Comparison of ENCODE assay signal across 13 mouse cellular contexts in the genomic region with DNA sequence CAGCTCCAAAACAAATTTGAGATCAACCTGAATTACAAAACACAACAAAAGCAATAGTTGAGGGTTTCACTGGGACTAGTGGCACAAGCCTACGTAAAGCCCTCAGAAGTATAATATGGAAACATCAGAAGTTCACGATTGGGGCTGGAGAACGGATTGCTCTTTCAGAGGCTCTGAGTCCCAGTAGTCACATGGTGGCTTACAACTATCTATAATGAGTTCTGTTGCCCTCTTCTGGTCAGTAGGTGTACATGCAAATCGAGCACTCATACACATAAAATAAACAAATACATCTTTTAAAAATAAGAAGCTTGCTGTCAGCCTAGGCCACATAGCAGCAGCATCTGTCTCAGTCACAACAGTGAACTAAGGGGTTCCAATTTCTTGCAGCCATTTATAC. TPM values are rescaled to one million over a fixed set of nuclear protein-coding genes. Genes with fewer than 3 reads are reported as not detected.
DNase-seq lines count a peak whose midpoint lies in the region; ATAC-seq and TF ChIP-seq lines count a peak whose summit lies in the region.
"Had no signal": no experiment of that assay in that cellular context is flagged by ENCODE, and none has a peak within 500 bp of the region (broad histone marks: within the 10 kb centered on the region; RNA-seq: fewer than 3 reads in every experiment).

No protein-coding gene starts in this region.

- DNase-seq in liver, postnatal 0 days, result no peak
- DNase-seq in liver, result no peak
- DNase-seq in ZHBTc4 (ENCODE audit: low read depth, low spot score), result peak; percentile 58
- DNase-seq in right cerebral cortex, adult 18-20 months, result no peak
- DNase-seq: heart, adult 11 months; thymus, postnatal 4 days had no signal

- no peak overlapping the region for H3K27ac ChIP-seq in liver, postnatal 0 days (ENCODE audit: low read depth)
- H3K27ac ChIP-seq in forebrain, embryonic 12.5 days, result no peak overlapping the region
- H3K27ac ChIP-seq: limb, embryonic 13.5 days; macrophage had no signal

- H3K4me2 ChIP-seq in liver, postnatal 0 days (ENCODE audit: low read depth, low read length), result no peak overlapping the region
- no peak overlapping the region for H3K4me2 ChIP-seq in forebrain, embryonic 12.5 days
- H3K4me2 ChIP-seq: limb, embryonic 13.5 days had no signal

- no peaks in the 10 kb centered on the region for H3K36me3 ChIP-seq in liver, postnatal 0 days (replicated peaks; ENCODE audit: insufficient read depth, low read length)
- no peaks in the 10 kb centered on the region for H3K36me3 ChIP-seq in E14TG2a.4 (ENCODE audit: insufficient read depth, low read length)
- no peaks in the 10 kb centered on the region for H3K36me3 ChIP-seq in forebrain, embryonic 12.5 days (replicated peaks)
- H3K36me3 ChIP-seq: limb, embryonic 13.5 days had no signal

- ATAC-seq in liver, postnatal 0 days, result no peak
- ATAC-seq in neutrophil, adult 5-6 weeks (ENCODE audit: extremely low read depth, insufficient number of reproducible peaks, low FRiP score, poor library complexity, severe bottlenecking), result peak; percentile 59
- no peak for ATAC-seq in forebrain, embryonic 12.5 days (ENCODE audit: low FRiP score)
- ATAC-seq: hindbrain, embryonic 16.5 days had no signal

- no peaks in the 10 kb centered on the region for H3K9me3 ChIP-seq in liver, postnatal 0 days (ENCODE audit: low read length)
- H3K9me3 ChIP-seq in E14TG2a.4 (ENCODE audit: low read length), result no peaks in the 10 kb centered on the region
- H3K9me3 ChIP-seq in forebrain, embryonic 12.5 days, result no peaks in the 10 kb centered on the region
- H3K9me3 ChIP-seq: limb, embryonic 13.5 days had no signal

- no peaks in the 10 kb centered on the region for H3K4me1 ChIP-seq in liver, postnatal 0 days (ENCODE audit: insufficient read depth)
- H3K4me1 ChIP-seq in E14TG2a.4 (replicated peaks; ENCODE audit: low read depth, low read length), result no peaks in the 10 kb centered on the region
- H3K4me1 ChIP-seq in forebrain, embryonic 12.5 days, result no peaks in the 10 kb centered on the region
- H3K4me1 ChIP-seq: limb, embryonic 13.5 days had no signal

- TF ChIP-seq EP300 in liver, postnatal 0 days (IDR thresholded peaks at IDR 0.05; ENCODE audit: low read depth), result no peak

- WGBS in liver, postnatal 0 days (ENCODE audit: insufficient replicate concordance), result 63% methylated on average over 4 of the region's 4 CpGs
- WGBS in forebrain, embryonic 12.5 days, result 74% methylated on average over 4 of the region's 4 CpGs

- peak; percentile 52 for TF ChIP-seq CTCF in liver, postnatal 0 days (IDR thresholded peaks at IDR 0.05; ENCODE audit: low read depth)
- peak; percentile 30 for TF ChIP-seq CTCF in E14TG2a.4 (conservative IDR thresholded peaks at IDR 0.05; ENCODE audit: low read length)

- H3K9ac ChIP-seq in liver, postnatal 0 days (replicated peaks), result no peak overlapping the region
- H3K9ac ChIP-seq in forebrain, embryonic 12.5 days, result no peak overlapping the region
- H3K9ac ChIP-seq: limb, embryonic 13.5 days had no signal

- no peaks in the 10 kb centered on the region for H3K27me3 ChIP-seq in liver, postnatal 0 days (ENCODE audit: insufficient read depth, low read length)
- H3K27me3 ChIP-seq in E14TG2a.4 (ENCODE audit: insufficient read depth, low read length), result no peaks in the 10 kb centered on the region
- H3K27me3 ChIP-seq in forebrain, embryonic 12.5 days, result no peaks in the 10 kb centered on the region
- H3K27me3 ChIP-seq: limb, embryonic 13.5 days had no signal

- no peak overlapping the region for H3K4me3 ChIP-seq in liver, postnatal 0 days (ENCODE audit: low read depth, low read length)
- no peak overlapping the region for H3K4me3 ChIP-seq in E14TG2a.4 (replicated peaks; ENCODE audit: low read length)
- no peak overlapping the region for H3K4me3 ChIP-seq in forebrain, embryonic 12.5 days (replicated peaks)
- H3K4me3 ChIP-seq: limb, embryonic 13.5 days had no signal

RNA-seq across cellular contexts. Expression of a gene that starts 16.5 kb away (rescaled TPM):
- not detected in 2 replicates for polyA plus RNA-seq in liver, postnatal 0 days (2015; fragmentation: Nextera tagmentation; extraction: Ambion mirVana)
- not detected in 2 replicates for total RNA-seq in neutrophil, adult 5-6 weeks (2017)
- 0.59 and 1.4 TPM in 2 replicates for polyA plus RNA-seq in forebrain, embryonic 12.5 days (2016; fragmentation: Nextera tagmentation; extraction: Ambion mirVana)
- total RNA-seq: adrenal gland, adult 18-20 months had no signal
- polyA plus RNA-seq: macrophage had no signal

RNA-seq across cellular contexts. Expression of a gene that starts 44.4 kb away (rescaled TPM):
- 7.8 and 7.9 TPM in 2 replicates for polyA plus RNA-seq in liver, postnatal 0 days (2015; fragmentation: Nextera tagmentation; extraction: Ambion mirVana)
- 69.2 and 73.0 TPM in 2 replicates for total RNA-seq in neutrophil, adult 5-6 weeks (2017)
- polyA plus RNA-seq in forebrain, embryonic 12.5 days (2016; fragmentation: Nextera tagmentation; extraction: Ambion mirVana), result 11.7 and 13.2 TPM in 2 replicates

RNA-seq across cellular contexts. Expression of a gene that starts 45.0 kb away (rescaled TPM):
- 0.83 and 0.86 TPM in 2 replicates for polyA plus RNA-seq in liver, postnatal 0 days (2015; fragmentation: Nextera tagmentation; extraction: Ambion mirVana)
- total RNA-seq in neutrophil, adult 5-6 weeks (2017), result 6.6 and 7.9 TPM in 2 replicates
- 1.1 and 1.7 TPM in 2 replicates for polyA plus RNA-seq in forebrain, embryonic 12.5 days (2016; fragmentation: Nextera tagmentation; extraction: Ambion mirVana)
- polyA plus RNA-seq: macrophage had no signal
